Mouse (Mus musculus): ENCODE measurements around the gene Jazf1. TPM values are rescaled to one million over a fixed set of nuclear protein-coding genes. Genes with fewer than 3 reads are reported as not detected.

Jazf1 gene
- total and polyA plus RNA-seq, 3 experiments, result not detected

DNA sequence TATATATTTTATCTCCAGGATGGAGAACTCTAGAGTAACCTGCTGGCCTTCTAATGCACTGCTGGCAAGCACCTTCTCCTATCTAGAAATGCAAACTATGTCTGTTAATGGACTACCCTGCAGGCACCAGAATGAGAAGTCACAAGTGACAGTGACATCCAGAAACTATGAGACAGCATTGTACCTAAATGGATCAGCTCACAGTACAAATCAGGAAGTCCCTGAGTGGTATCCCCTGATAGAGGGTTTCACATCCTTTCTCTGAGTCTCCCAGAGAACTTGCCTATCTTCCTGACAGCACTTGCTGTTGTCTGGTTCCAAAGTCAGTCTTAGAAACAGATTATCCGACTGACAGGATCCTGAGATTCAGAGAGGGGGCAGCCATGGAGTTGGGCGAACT, 22.9 kb downstream of the Jazf1 start:
- Histone ChIP-seq H3K27me3 (ENCODE audit: control insufficient read depth in 1 of 2, insufficient read depth in 2 of 2, low read length in 2 of 2) (no peaks in the 10 kb centered on the region), H3K79me2 (ENCODE audit: control insufficient read depth, insufficient read depth, low read length, poor library complexity) (no peaks in the 10 kb centered on the region), H3K9me3 (replicated peaks; ENCODE audit: insufficient read depth, low read length) (no peaks in the 10 kb centered on the region), H3K27ac (ENCODE audit: control insufficient read depth, low read depth, low read length) (no peak overlapping the region), H3K4me1 (ENCODE audit: control insufficient read depth in 1 of 2, insufficient read depth in 2 of 2, low read length in 2 of 2) (no peaks in the 10 kb centered on the region), H3K36me3 (ENCODE audit: control insufficient read depth in 1 of 2, insufficient read depth in 2 of 2, low read length in 2 of 2) (no peaks in the 10 kb centered on the region), H3K4me3 (ENCODE audit: control insufficient read depth in 1 of 2, insufficient read depth in 1 of 2, low read depth in 2 of 2, low read length in 2 of 2) (no peak overlapping the region), H3K9ac (ENCODE audit: control insufficient read depth, low read depth, low read length, poor library complexity, severe bottlenecking) (no peak overlapping the region)
- no peak for DNase-seq (ENCODE audit: low read depth, low spot score)
- no peak for TF ChIP-seq NELFE (IDR thresholded peaks at IDR 0.05; ENCODE audit: low read depth, low read length)
- TF ChIP-seq POLR2AphosphoS5 (IDR thresholded peaks at IDR 0.05; ENCODE audit: borderline replicate concordance, low read depth, low read length), result no peak
- no peak for TF ChIP-seq TAL1 (IDR thresholded peaks at IDR 0.05; ENCODE audit: low read length)
- TF ChIP-seq MAZ (IDR thresholded peaks at IDR 0.05; ENCODE audit: low read depth, low read length), result no peak
- no peak for TF ChIP-seq HCFC1 (IDR thresholded peaks at IDR 0.05; ENCODE audit: low read depth, low read length)
- TF ChIP-seq USF2 (IDR thresholded peaks at IDR 0.05; ENCODE audit: borderline replicate concordance in 1 of 2, insufficient read depth in 1 of 2, low read depth in 1 of 2, low read length in 2 of 2), result no peak
- TF ChIP-seq GABPA (IDR thresholded peaks at IDR 0.05; ENCODE audit: low read depth, low read length), result no peak
- no peak for TF ChIP-seq EP300 (IDR thresholded peaks at IDR 0.05; ENCODE audit: low read depth in 1 of 2, low read length in 2 of 2)
- no peak for TF ChIP-seq JUND (IDR thresholded peaks at IDR 0.05; ENCODE audit: low read depth, low read length)
- no peak for TF ChIP-seq ZKSCAN1 (IDR thresholded peaks at IDR 0.05; ENCODE audit: low read depth, low read length)
- no peak for TF ChIP-seq MXI1 (IDR thresholded peaks at IDR 0.05; ENCODE audit: low read depth, low read length)
- no peak for TF ChIP-seq GATA1 (IDR thresholded peaks at IDR 0.05; ENCODE audit: low read depth, low read length)
- TF ChIP-seq POLR2AphosphoS2 (IDR thresholded peaks at IDR 0.05; ENCODE audit: low read length), result no peak

DNA sequence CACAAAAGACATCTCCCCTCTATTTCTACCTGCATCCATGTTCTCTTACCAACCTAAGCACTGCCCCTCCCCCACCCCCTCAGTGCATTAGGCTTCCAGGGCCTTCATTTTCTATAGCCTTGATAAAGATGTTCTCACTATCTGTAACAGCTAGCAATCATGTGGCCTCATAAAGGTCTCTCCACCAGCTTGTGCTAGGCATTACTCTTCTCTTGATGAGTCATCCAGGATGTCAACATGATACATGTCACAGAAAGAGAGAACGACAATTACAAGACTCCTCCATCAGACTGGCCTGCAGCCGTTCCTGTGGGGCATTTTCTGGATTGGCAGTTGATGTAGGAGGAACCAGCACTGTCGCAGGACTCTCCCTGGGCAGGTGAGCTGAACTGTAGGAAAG, 30.3 kb downstream of the Jazf1 start:
- H3K4me3 ChIP-seq (ENCODE audit: control insufficient read depth in 1 of 2, insufficient read depth in 1 of 2, low read depth in 2 of 2, low read length in 2 of 2), result no peak overlapping the region
- H3K36me3 ChIP-seq (ENCODE audit: control insufficient read depth in 1 of 2, insufficient read depth in 2 of 2, low read length in 2 of 2), result no peaks in the 10 kb centered on the region
- TF ChIP-seq MAFK (IDR thresholded peaks at IDR 0.05; ENCODE audit: borderline replicate concordance, low read depth, low read length) (no peak), ZNF384 (IDR thresholded peaks at IDR 0.05; ENCODE audit: low read depth, low read length) (no peak), MXI1 (IDR thresholded peaks at IDR 0.05; ENCODE audit: low read depth, low read length) (no peak), NRF1 (IDR thresholded peaks at IDR 0.05; ENCODE audit: insufficient read depth, low read depth, low read length, poor library complexity, severe bottlenecking) (no peak), TAL1 (IDR thresholded peaks at IDR 0.05; ENCODE audit: low read length) (no peak), RAD21 (IDR thresholded peaks at IDR 0.05; ENCODE audit: low read depth, low read length) (no peak), POLR2A (IDR thresholded peaks at IDR 0.05; ENCODE audit: control insufficient read depth in 1 of 2, insufficient read depth in 1 of 2, low read depth in 1 of 2, low read length in 2 of 2, poor library complexity in 1 of 2) (no peak), USF1 (IDR thresholded peaks at IDR 0.05; ENCODE audit: low read depth, low read length) (no peak), MAZ (IDR thresholded peaks at IDR 0.05; ENCODE audit: low read depth, low read length) (no peak), KAT2A (conservative IDR thresholded peaks at IDR 0.05; ENCODE audit: low read depth, low read length) (no peak), ZKSCAN1 (IDR thresholded peaks at IDR 0.05; ENCODE audit: low read depth, low read length) (no peak), ETS1 (IDR thresholded peaks at IDR 0.05; ENCODE audit: low read depth, low read length) (no peak), TBP (IDR thresholded peaks at IDR 0.05; ENCODE audit: low read depth, low read length) (no peak)
- H3K9ac ChIP-seq (ENCODE audit: control insufficient read depth, low read depth, low read length, poor library complexity, severe bottlenecking), result no peak overlapping the region
- DNase-seq (ENCODE audit: low read depth, low spot score), result no peak
- no peaks in the 10 kb centered on the region for H3K9me3 ChIP-seq (replicated peaks; ENCODE audit: insufficient read depth, low read length)
- no peak overlapping the region for H3K27ac ChIP-seq (ENCODE audit: control insufficient read depth, low read depth, low read length)
- H3K79me2 ChIP-seq (ENCODE audit: control insufficient read depth, insufficient read depth, low read length, poor library complexity), result no peaks in the 10 kb centered on the region
- no peaks in the 10 kb centered on the region for H3K27me3 ChIP-seq (ENCODE audit: control insufficient read depth in 1 of 2, insufficient read depth in 2 of 2, low read length in 2 of 2)
- no peaks in the 10 kb centered on the region for H3K4me1 ChIP-seq (ENCODE audit: control insufficient read depth in 1 of 2, insufficient read depth in 2 of 2, low read length in 2 of 2)
